Mouse (Mus musculus) cortical plate, adult 2 months (tissue): ENCODE measurements around the gene Olfr305. TPM values are rescaled to one million over a fixed set of nuclear protein-coding genes. Genes with fewer than 3 reads are reported as not detected.

Experiments
- H3K27ac ChIP-seq: fragments of 200-500 bp; 2 replicates; pipeline ENCODE4 v1.5.1; 2012; ENCODE audit warnings: low read length, control low read depth, inconsistent platforms; ENCODE audit not compliant: insufficient read depth
- H3K4me1 ChIP-seq: fragments of 200-500 bp; 2 replicates; pipeline ENCODE4 v1.6.1; 2011; ENCODE audit warnings: low read length; ENCODE audit not compliant: control insufficient read depth, insufficient read depth
- H3K4me3 ChIP-seq: fragments of 200-500 bp; 2 replicates; pipeline ENCODE4 v1.5.1; 2011; ENCODE audit warnings: mild to moderate bottlenecking, low read length, control low read depth; ENCODE audit not compliant: insufficient read depth
- CTCF ChIP-seq: fragments of 200-500 bp; IDR thresholded peaks from 2 replicates; pipeline ENCODE4 v1.5.1; 2011; ENCODE audit warnings: mild to moderate bottlenecking, control low read depth, low read length; ENCODE audit not compliant: insufficient read depth; ENCODE audit errors: extremely low read depth
- POLR2A ChIP-seq: fragments of 200-500 bp; IDR thresholded peaks from 2 replicates; pipeline ENCODE4 v1.6.1; 2011; ENCODE audit warnings: mild to moderate bottlenecking, low read length, control low read depth; ENCODE audit not compliant: insufficient read depth; ENCODE audit errors: extremely low read depth
- polyA plus RNA-seq: library from polyadenylated mRNA; depleted of rRNA; stranded (reverse); fragments of >200 nt; gene quantifications from 2 replicates; pipeline ENCODE4 v1.2.3, GENCODE M21; 2012; rRNA removed

Olfr305 gene
- polyA plus RNA-seq, 1 experiment = not detected

DNA sequence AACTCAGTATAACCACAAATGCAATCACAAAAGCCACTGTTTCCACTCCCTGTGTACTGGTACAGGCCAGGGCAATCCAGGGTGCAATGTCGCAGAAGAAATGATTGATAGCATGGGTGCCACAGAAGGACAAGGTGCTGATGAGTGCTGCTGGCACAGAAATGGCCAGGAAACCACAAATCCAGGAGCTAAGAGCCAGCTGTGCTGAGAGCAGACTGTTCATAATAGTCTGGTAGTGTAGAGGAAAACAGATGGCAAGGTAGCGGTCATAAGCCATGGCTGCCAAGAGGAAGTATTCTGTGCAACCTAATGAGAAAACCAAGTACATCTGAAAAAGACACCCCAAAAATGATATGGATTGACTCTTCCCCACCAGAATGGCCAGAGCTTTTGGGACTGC is 45.4 kb downstream of the Olfr305 start:
- no peak for TF ChIP-seq CTCF
- no peak for TF ChIP-seq POLR2A
- Histone ChIP-seq H3K27ac (no peak overlapping the region), H3K4me3 (no peak overlapping the region), H3K4me1 (no peaks in the 10 kb centered on the region)

DNA sequence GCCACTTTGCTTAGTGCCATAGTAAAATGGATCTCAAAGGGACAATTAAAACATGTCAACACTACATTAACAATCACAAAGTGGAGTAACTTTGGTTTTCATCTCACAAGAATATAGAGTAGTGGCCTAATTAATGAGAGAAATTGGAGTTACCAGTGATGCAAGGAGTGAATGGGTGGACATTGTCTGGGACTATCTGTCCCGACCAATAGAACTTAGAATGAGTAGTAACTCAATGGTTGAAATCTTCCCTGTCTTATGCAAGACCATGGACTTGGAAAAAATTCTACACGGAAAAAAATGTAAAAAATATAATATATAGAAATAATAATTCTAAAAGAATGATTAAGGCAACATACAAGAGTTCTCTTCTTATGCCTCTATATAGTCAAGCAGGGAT is 53.1 kb downstream of the Olfr305 start, which contains the start of gene Olfr309:
Gene Olfr309, minus strand, starts transcription at position 101 of the 400 bp plus-strand sequence.
- TF ChIP-seq CTCF (no peak), POLR2A (no peak)
- H3K4me3 ChIP-seq = no peak within 1 kb of the TSS
- H3K4me1 ChIP-seq = no peaks in the 10 kb centered on the region
- H3K27ac ChIP-seq = no peak within 1 kb of the TSS

Other genes starting within 250 kb of the Olfr305 start
- gene Vmn2r75, start 195.2 kb downstream of the Olfr305 start, polyA plus RNA-seq = not detected in 2 replicates
- not detected in 2 replicates for gene Vmn2r76, start 120.6 kb downstream of the Olfr305 start, polyA plus RNA-seq
- not detected in 2 replicates for gene Olfr310, start 89.8 kb downstream of the Olfr305 start, polyA plus RNA-seq
- not detected in 2 replicates for gene Olfr309, start 53.2 kb downstream of the Olfr305 start, polyA plus RNA-seq
- not detected in 2 replicates for gene Olfr308, start 41.3 kb downstream of the Olfr305 start, polyA plus RNA-seq
- gene Olfr307, start 29.3 kb downstream of the Olfr305 start, polyA plus RNA-seq = not detected in 2 replicates
- gene Olfr304, start 19.7 kb upstream of the Olfr305 start, polyA plus RNA-seq = not detected in 2 replicates
- not detected in 2 replicates for gene Olfr303, start 30.9 kb upstream of the Olfr305 start, polyA plus RNA-seq
- gene Olfr301, start 36.9 kb upstream of the Olfr305 start, polyA plus RNA-seq = not detected in 2 replicates
- gene Olfr299, start 93.0 kb upstream of the Olfr305 start, polyA plus RNA-seq = not detected in 2 replicates
- not detected in 2 replicates for gene Olfr298, start 125.6 kb upstream of the Olfr305 start, polyA plus RNA-seq
- gene Olfr297, start 153.0 kb upstream of the Olfr305 start, polyA plus RNA-seq = not detected in 2 replicates
- gene Olfr295, start 216.9 kb upstream of the Olfr305 start, polyA plus RNA-seq = not detected in 2 replicates
- not detected in 2 replicates for gene Olfr294, start 249.7 kb upstream of the Olfr305 start, polyA plus RNA-seq